Mouse (Mus musculus) cerebellum, postnatal 10 days (tissue): ENCODE measurements around the gene Itih4.

Experiments used
- DNase-seq, 2 experiments: peaks; one replicate each; pipeline ENCODE4 v3.0.0; 2021; ENCODE audit warnings: mixed read lengths in 2 of 2

Itih4 gene

DNA sequence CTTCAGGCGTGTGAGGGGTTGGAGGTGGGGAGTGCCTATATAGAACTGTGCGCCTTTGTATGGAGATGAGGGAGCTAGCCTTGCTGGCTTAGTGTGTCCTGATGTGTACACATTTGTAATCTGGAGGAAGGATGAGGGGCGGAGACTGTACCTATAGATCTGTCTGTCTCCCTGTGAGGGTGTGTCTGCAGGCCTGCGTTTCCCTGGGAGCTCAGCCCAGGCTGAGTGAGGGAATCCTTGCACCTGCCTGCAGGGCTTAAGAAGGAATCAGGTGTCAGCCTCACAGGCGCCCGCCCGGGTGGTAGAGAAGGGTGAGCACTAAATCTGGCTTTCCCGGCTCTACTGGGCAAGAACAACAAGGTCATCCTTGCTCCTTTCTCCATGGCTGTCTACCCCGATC, 6.5 kb upstream of the Itih4 start:
- no peak for DNase-seq

DNA sequence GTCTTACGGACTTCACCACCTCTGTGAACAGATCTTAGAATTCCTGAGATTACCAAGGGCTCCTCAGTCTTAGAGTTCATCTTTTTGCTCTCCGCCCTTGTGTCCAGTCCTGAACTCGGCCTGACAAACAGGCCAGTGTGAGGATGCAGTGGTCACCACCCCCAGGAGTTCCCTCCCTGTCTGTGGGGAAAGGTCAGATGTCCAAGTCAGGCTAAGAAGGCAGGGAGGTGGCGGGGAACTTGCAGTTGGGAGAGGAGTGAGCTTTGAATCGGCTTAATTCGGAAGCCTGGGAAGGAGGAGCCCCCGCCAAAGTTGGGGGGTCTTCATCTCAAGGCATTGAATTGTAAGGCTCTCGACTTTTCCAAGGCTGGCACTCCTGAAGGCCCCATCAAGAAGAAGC, 6.0 kb upstream of the Itih4 start:
- no peak for DNase-seq

DNA sequence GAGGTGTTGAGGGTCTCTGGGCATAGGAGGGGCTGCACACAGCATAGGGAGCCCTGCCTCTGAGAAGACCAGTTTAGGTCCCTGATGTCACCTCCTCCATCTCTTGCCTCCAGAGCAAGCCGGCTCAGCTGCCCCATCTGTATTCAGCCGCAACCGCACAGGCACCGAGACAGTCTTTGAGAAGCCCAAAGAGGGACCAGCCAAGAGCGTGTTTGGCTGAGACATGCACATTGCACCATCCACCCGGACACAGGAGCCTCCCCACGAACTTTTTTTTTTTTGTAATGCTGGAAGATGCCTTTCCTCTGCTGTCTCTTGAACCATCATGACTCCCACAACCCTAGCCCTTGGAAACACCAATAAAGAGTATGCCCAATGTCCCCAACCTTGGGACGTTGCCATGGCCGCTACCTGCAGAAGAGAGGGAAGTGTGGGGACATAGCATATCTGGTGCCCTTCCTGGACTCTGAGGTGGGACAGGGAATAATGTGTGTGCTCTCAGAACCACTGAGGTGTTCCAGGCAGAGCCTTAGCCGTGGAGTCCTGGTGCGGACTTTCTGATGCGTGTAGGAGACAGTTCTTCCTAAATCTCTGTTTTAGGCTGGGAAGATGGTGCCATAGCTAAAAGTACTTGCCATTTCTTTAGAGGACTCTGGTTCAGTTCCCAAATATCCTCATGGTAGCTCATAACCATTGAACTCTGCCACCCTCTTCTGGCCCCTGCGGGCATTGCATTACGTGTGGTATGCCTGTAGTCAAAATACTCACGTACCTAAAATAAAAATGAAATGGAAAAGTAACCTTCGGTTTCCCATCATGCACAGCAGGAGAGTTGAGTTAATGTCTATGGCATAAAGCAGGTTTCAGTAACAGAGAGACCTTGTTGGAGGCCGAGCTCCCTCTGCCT, 5.2 kb upstream of the Itih4 start:
- DNase-seq: peak; percentile 71 to 78

DNA sequence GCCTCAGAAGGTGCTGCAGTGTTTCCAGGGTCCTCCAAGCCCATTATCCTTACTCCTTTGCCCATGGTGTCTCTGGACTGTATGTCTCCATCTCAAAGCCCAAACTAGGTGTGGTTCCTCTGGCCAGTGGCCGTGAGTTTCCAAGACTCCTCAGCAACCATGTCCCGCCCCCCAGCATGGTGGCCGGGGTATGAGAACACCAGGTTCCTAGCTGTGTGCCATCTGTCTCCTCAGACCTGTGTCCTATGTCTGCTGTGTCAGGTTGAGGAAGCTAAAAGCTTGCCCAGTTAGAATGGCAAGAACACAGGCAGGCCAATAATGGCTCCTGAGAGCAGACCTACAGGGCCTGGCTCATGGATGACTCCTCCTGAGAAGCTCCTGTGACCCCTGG, 4.6 kb upstream of the Itih4 start:
- peak; percentile 27 to 36 for DNase-seq

DNA sequence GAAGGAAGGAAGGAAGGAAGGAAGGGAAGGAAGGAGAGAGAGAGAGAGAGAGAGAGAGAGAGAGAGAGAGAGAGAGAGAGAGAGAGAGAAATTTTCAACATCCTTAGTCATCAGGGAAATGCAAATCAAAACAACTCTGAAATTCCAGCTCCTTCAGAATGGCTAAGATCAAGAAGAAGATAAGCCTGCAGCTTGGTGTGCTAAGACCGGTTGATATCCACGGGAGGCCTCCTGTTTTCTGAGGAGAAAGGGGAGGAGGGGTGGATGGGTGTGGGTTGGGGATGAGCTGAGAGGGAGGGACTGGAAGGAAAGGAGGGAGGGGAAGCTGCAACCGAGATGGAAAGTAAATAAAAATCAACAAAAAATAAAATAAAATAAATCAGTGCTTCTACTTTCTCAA, 978 bp upstream of the Itih4 start:
- DNase-seq: no peak

DNA sequence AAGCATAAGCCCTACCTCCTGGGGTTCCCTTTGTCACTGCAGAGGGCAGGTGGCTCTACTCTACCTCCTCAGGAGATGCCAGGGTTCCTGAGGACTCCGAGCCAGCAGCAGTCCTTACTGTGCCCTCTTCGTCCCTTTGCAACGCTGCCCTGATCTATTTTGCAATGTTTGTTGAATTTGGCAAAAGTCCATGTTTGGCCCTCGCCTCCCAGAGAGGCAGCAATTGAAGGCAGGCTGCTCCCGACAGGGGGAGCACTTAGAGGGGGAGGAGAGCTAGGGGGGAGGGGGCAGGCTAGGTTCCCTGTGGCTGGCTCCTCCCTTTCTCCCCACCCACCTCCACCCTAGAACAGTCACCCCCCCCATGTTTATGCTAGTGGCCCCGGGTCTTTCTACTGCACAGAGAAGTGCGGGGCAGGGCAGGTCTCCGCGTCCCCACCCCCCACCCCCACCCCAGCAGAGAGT, 2.0 kb downstream of the Itih4 start:
- peak; percentile 49 to 59 for DNase-seq

DNA sequence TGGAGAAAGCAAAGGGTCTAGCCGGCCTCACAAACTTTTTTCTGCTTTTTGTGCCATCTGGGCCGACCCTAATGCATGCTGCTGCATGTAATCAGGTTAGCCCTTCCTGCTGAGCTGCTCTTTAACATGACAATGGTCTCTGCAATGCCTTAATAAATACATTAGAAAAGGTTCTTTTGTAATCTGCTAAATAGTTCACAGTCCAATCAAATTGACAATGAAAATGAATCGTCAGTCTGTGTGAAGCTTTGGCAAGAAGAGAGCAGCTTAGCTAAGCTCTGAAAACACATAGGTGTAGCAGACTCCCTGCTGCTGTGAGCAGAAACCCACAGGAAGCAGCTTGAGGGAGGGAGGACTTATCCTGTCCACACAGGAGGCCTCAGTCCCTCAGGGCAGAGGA, 13.7 kb downstream of the Itih4 start:
- DNase-seq: no peak

DNA sequence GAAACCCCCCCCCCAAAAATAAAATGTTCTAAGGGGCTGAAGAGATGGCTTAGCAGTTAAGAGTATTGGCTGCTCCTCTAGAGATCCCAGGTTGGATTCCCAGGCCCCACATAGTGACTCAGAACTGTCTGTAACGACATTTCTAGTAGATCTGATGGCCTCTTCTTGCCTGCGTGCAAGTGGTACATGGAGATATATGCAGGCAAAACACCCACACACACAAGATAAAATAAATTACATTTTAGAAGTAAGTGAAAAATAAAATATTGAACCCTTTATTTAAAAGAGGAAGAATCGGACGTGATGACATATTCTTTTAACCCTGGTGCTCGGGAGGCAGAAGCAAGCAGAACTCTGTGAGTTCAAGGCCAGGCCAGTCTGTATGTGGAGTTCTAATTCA, 16.4 kb downstream of the Itih4 start:
- no peak for DNase-seq

DNA sequence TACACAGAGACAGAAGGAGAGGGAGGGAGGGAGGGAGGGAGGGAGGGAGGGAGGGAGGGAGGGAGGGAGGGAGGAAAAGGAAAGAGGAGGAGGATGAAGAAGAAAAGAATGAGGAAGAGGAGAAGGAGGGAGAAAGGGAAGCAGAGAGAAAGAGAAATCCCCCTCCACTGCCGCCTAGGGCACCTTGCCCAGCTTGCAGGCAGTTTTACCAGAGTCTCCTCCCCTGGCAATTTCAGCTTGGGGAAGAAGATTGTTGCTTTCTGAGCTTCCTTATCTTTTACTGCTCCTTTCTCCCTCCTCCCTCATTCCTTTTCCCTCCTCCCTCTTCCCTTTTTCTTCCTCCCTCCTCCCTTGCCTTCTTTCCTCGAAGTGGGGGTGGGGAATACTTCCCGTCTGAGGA, 16.8 kb downstream of the Itih4 start:
- DNase-seq: no peak

DNA sequence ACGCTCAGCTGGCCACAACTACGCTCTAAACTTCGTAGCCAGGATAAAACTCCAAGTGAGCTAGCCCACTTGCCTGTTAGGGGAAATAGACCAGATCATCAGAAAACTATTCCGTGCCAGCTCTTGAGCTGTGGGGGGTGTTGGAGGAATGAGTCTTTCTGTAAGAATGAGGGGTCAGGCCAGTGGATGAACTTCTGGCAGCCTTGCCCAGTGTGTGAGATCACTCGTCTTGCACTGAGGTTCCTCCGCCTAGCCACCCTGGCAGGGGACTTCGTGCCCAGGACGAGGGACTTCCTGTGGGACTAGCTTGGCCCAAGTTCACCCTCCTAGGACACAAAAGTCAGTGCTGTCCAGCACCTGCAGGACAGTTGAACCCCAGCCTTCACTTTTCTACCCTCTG, 18.0 kb downstream of the Itih4 start:
- no peak for DNase-seq

DNA sequence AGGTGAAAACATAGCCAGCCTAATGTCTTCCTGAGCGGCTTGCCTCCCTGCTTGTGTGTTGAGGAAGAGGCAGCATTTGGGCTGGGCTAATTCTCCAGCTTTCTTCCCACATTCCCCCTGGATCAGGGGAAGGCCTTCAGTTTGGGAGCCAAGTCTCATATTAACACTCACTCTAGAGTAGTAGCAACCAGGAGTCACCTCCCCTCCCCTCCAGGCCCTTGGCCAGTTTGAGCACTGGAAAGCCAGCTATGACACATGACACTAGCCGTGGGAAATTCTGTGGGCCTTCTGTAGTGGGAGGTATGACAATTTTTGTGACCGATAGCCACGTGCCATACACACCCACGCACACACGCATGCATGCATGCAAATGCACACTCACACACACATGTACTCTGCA, 19.7 kb downstream of the Itih4 start:
- DNase-seq: no peak

DNA sequence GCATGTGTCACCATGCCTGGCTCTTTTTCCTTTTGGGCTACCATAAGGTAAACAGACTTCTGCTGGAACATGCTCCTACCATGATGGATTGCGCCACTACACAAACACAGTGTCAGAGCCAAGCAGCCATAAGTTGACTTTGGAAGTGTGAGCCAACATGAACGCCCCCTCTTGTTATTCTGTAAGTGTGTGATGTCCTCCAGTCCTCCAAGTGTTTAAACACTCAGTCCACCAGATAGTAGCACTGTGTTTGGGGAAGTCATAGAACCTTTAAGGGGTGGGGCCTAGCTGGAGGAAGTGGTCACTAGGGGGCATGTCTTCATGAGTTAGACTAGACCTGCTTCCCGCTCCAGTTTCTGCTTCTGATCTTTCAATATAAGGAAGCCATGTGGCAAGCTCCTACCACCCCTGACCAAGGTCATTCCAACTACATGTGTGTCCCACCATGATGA, 21.6 kb downstream of the Itih4 start:
- DNase-seq: no peak

DNA sequence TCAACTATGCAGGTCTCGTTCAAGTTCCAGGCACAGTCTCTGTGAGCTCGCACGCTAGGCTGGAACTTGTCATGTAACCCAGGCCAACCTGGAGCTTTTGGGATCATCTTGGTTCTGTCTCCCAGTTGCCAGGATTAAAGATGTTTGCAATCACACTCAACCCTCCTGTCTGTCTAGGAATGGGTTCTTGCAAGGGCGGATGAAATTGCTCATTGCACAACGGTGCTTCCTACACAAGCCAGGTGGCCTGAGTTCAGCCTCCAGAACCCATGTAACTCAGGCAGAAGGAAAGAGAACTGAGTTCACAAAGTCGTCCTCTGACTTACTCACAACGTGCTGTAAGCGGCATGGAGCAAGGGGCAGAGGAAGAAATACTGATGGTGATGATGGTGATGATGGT, 24.9 kb downstream of the Itih4 start:
- DNase-seq: no peak

DNA sequence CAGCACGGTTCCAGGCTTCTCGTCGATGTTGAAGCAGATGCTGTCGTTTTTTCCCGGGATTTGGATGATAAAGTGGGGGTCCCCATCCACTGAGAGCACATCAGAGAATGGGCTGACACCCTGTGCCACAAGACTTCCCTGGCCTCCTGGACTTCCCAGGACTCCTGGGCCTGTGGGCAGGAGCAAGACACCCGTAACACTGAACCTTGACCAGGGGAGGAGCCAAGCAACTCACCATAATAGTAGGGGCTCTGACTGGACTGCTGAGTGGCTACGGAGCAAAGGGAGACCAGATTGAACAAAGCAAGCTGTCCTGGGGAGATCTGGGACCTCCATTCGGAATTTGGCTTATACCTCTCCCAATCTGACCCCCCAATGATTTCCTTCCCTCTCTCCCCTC, 26.4 kb downstream of the Itih4 start:
- DNase-seq: no peak

DNA sequence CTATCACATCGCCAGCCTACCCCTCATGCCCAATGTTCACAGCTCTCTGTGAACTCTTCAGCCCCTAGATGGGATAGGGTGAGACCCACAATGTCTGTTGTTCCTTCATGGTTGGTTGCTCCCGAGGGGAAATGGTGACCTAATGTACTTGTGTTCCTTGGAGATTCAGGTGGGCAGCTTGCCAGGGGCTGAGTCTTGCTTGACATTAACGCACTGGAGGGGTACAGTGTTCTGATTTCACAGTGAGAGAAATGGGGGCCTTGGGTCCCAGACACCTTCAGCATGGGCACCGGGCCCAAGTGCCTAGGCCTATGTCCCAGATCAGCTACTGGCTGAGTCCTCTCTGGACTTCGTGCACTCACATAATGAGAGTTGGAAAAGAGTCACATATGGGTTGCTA, 27.1 kb downstream of the Itih4 start:
- DNase-seq: peak; percentile 30 to 33

DNA sequence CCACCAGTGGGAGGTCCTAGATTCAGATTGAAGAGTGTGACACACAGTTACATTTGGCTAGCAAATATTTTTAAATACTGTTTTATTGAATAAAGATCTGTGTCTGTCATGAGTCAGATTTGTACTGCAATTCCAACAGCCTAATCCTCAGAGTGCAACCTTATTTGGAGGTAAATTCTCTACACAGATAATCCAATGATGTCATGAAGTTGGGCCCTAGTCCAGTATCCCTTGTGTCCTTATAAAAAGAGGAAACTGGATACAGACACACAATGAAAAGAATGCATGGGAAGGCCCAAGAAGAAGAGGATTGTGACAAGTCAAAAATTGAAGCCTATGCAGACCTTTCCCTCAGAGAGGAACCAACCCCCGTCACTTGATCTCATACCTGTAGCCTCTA, 30.2 kb downstream of the Itih4 start:
- no peak for DNase-seq

DNA sequence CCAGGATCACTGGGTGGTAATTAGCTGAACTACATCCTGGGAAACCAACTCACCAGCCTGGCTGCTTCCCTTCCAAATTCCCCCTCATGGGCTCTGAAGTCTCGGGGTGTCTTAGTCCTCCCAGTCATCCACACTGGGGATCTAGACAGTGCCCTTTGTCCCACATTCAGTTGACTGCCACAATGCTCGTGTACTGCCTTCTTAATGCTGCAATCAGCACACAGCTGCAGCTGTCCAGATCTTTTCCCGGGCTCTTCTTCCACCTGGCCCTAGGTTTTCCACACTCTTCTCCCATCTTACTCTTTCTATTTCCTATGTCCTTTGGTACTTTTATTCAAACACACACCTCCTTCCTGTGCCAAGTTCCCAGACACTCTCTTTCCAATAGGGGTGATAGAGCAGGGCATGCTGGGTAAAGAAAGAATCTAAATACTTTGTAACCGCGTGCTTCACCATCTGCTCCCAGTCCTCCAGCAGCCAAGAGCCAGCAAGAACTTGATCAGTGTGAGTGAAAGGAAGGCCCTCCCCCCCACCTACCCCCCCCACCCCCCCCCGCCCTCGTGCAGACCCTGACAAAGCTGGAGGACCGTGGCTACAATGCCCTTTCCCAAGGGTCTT, 35.9 kb downstream of the Itih4 start:
- peak in 1 of 2 experiments; percentile 35 for DNase-seq

DNA sequence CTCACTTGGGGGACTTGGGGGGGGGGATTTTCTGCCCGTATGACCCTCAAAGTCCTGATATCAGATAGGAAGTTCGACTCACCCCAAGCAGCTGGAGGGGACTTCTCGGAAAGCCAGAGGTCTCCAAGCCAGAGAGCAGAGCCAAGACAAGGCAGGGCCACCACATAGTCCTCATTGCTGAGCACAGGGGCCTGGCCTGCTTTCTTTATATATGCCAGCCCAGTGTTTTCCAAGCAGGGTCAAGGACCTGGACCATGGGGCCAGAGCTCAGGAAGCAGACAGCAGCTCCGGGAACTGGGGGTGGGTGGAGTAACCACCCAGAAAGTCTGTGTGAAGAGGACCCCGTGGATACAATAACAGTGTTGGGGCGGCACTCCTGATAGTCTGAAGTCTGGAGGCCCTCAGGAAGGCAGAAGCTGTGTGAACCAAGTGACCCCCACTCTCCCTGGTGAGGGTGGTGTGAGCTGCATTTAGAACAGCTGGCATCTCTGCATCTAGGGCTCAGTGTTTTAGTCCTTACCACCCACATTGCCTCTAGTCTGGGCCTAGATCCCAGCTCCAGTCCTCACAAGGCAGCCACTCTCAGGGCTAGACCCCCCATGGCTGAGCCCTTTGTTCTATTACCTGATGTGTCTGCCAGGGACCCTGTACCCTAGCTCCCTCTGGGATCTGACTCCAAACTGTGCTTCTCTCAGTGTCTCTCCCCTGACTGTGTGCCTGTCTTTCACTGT, 37.3 kb downstream of the Itih4 start, which contains the start of gene Itih3:
Gene Itih3, minus strand, starts transcription at position 386 of the 731 bp plus-strand sequence.
- peak; percentile 47 to 58 for DNase-seq

DNA sequence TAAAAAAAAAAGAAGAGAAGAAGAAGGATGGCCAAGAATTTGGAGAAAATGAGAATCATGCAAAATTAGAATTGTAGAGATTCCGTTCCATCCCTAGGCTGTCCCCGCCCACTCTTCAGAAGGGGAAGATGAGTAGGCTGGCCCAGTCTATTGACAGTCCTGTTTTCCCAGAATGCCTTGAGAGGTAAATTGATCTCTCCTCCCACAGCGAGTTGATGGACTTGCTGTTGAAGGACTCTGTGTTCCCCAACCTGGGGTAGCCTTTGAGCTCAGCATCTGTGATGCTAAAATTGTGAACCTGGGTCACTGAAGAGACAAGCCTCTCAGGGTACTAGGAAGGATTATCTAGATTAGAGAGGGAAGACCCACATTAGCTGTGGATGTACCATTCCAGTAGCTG, 39.2 kb downstream of the Itih4 start:
- no peak for DNase-seq

DNA sequence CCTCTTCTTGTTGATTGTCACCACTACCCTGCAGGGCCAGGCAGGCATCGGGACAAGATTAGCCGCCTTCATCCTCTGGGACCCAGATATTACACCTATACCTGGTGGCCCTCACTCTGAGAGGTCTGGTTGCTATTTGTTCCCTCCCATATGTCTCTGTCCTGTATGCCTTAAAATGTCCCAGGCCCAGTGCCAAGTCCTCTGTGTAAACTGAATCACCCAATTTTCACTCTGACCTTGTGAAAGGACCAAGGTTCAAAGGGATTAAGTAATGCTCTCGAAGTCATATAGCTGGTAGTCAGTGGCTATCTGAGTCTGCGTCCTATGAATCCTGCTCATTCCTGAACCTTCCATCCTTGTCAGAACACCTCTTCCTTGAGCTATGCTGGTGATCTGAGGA, 44.1 kb downstream of the Itih4 start:
- DNase-seq: no peak

DNA sequence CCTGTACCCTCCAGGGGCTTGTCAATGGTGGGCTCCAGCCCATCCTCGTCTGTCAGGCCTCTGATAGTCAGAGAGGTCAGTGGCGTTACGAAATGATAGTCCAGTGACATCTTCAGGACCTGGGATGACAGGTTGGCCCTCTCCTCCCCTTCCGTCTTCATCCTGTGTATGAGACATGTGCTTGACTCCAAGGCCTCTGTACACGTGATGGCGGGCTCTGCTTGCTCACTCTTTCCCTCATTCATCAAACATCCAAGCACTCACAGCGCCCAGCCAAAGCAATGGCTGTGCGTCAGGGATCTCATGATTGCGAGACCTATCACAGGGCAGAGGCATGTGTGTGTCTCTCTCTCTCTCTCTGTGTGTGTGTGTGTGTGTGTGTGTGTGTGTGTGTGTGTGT, 47.1 kb downstream of the Itih4 start:
- DNase-seq: no peak

DNA sequence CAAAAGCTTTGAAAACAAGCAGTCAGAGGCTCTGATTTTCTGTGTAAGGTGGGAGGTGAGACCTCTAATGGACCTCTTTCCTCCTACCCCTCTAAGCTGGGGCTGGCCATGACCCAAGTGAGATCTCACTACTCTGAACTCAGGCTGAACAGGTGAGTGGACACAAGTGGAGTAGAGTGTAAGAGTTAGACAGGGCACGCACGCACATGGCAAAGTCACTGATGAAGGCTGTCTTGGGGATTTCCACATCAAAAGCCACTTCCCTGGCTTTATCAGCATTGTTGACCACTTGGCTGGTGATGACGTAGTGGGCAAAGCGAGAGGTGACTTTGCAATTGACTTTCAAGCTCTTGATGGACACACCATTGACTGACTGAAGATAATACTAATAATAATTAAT, 56.0 kb downstream of the Itih4 start:
- DNase-seq: no peak

DNA sequence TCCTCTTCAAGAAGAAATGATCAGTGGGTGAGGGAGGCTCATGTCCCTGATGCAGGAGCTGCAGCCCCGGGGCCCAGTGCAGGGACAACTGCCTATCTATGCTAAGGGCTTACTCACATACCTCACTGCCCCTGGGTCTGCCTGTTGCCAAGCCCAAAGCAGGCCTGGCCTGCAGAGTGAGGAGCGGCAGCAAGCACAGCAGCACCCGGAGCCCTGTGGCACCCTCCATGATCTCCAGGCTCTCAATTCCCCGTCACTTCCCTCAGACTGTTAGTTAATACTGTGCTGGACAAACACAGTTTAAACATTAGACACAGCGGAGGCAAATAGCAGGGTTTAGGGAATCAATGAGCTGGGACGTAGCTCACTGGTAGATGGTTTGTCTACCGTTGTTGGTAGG, 56.8 kb downstream of the Itih4 start, which contains the start of gene Itih1:
Gene Itih1, minus strand, starts transcription at position 252 of the 400 bp plus-strand sequence.
- no peak for DNase-seq
